In the genomic region with DNA sequence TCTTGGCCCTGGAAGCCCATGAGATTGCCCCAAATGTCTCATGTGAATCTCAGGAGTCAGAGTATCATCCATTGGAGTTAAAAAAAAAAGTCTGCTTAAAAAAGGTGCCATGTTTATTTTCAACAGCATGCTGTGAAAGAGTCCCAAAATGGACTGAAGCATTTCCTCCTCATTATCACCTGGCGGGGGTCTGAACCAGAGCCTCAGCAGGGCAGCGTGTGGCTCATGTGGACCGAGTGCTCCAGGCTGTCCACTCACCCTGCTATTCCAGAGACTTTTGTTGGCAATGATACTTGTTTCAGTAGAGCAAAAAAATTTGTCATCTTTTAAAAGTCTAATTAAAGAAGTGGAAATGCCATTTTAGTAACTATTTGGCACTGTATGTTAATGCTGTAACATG, we compare ENCODE assay signal across 15 mouse cellular contexts. TPM values are rescaled to one million over a fixed set of nuclear protein-coding genes. Genes with fewer than 3 reads are reported as not detected.
A peak's percentile ranks its signal among the peaks of the same experiment; 100 is the strongest.
DNase-seq lines count a peak whose midpoint lies in the region.
"Had no signal": no experiment of that assay in that cellular context is flagged by ENCODE, and none has a peak within 500 bp of the region (broad histone marks: within the 10 kb centered on the region; RNA-seq: fewer than 3 reads in every experiment).

No protein-coding gene starts in this region.

- intact Hi-C loops in left cerebral cortex, postnatal 36 days (cut with DNase I), result no loop called here

- peak; percentile 57 for DNase-seq in cerebellum, adult 9-10 months
- no peak for DNase-seq in cerebellum, postnatal 10 days
- peak; percentile 32 to 61 for DNase-seq in cerebellum, postnatal 25 days
- DNase-seq in cerebellum, adult 9-11 months, result no peak
- DNase-seq in brain, adult 2 months (ENCODE audit: low read depth, low spot score), result peak; percentile 45
- no peak for DNase-seq in left cerebral cortex, postnatal 36 days (ENCODE audit: low spot score in 2 of 2)
- DNase-seq: adrenal gland, adult 2 months; adrenal gland, adult 8-10 months; adrenal gland, postnatal 10 days; adrenal gland, postnatal 14 days; adrenal gland, postnatal 25 days; adrenal gland, postnatal 36 days; B cell, adult 2 months; cerebellum, adult 11 months; cerebellum, adult 11-12 months had no signal

RNA-seq across cellular contexts. Expression of a gene that starts 9.5 kb away (rescaled TPM):
- total RNA-seq in left cerebral cortex, postnatal 36 days (2021), result 10 to 100 TPM; 62.9 to 67.5 TPM

Comparison
In these comparisons a context has a peak if more than half of its experiments do, and no peak if none do; other contexts are left out.
1. DNase-seq: peak in cerebellum, adult 9-10 months (single experiment), cerebellum, postnatal 25 days (2 of 2) and brain, adult 2 months (single experiment); none in cerebellum, postnatal 10 days (0 of 2), cerebellum, adult 9-11 months (single experiment) and left cerebral cortex, postnatal 36 days (0 of 2).